8 mouse cellular contexts compared by ENCODE assay signal in genomic region chr13:15545346-15545896, GRCm38 (mm10).
A peak's percentile ranks its signal among the peaks of the same experiment; 100 is the strongest.
DNase-seq lines count a peak whose midpoint lies in the region; ATAC-seq and TF ChIP-seq lines count a peak whose summit lies in the region.

No protein-coding gene starts in this region.

- no peaks in the 10 kb centered on the region for H3K9me3 ChIP-seq in forebrain, embryonic 13.5 days (replicated peaks)
- no peaks in the 10 kb centered on the region for H3K9me3 ChIP-seq in limb, embryonic 12.5 days
- H3K9me3 ChIP-seq in liver, embryonic 12.5 days (replicated peaks): no peaks in the 10 kb centered on the region
- no peaks in the 10 kb centered on the region for H3K9me3 ChIP-seq in kidney, embryonic 16.5 days (ENCODE audit: low read length)

- H3K36me3 ChIP-seq in forebrain, embryonic 13.5 days (ENCODE audit: poor library complexity, severe bottlenecking): no peaks in the 10 kb centered on the region
- peaks cover 5% of the 10 kb centered on the region for H3K36me3 ChIP-seq in limb, embryonic 12.5 days
- no peaks in the 10 kb centered on the region for H3K36me3 ChIP-seq in liver, embryonic 12.5 days
- no peaks in the 10 kb centered on the region for H3K36me3 ChIP-seq in kidney, embryonic 16.5 days (ENCODE audit: insufficient read depth, low read length)

- H3K4me1 ChIP-seq in forebrain, embryonic 13.5 days: peaks cover 99% of the 10 kb centered on the region
- peaks cover 99% of the 10 kb centered on the region for H3K4me1 ChIP-seq in limb, embryonic 12.5 days (replicated peaks)
- H3K4me1 ChIP-seq in liver, embryonic 12.5 days: no peaks in the 10 kb centered on the region
- peaks cover 55% of the 10 kb centered on the region for H3K4me1 ChIP-seq in kidney, embryonic 16.5 days (ENCODE audit: insufficient read depth, low read length)

- H3K27ac ChIP-seq in gastrocnemius, adult 2 months: 0 out of 2 replicates have a peak overlapping the region, but pooled peaks have one; percentile 16
- peak overlapping the region; percentile 78 for H3K27ac ChIP-seq in forebrain, embryonic 13.5 days
- H3K27ac ChIP-seq in limb, embryonic 12.5 days: peak overlapping the region; percentile 59
- H3K27ac ChIP-seq in liver, embryonic 12.5 days: no peak overlapping the region
- H3K27ac ChIP-seq in kidney, embryonic 16.5 days (ENCODE audit: low read length): no peak overlapping the region

- WGBS in forebrain, embryonic 13.5 days: 18% methylated on average over 4 of the region's 4 CpGs
- 32% methylated on average over 4 of the region's 4 CpGs for WGBS in limb, embryonic 12.5 days
- WGBS in liver, embryonic 12.5 days (ENCODE audit: insufficient replicate concordance): 69% methylated on average over 4 of the region's 4 CpGs
- 66% methylated on average over 4 of the region's 4 CpGs for WGBS in kidney, embryonic 16.5 days

- 0 out of 2 replicates have a peak overlapping the region, but pooled peaks have one; percentile 21 for H3K9ac ChIP-seq in forebrain, embryonic 13.5 days
- H3K9ac ChIP-seq in limb, embryonic 12.5 days (replicated peaks): no peak overlapping the region
- H3K9ac ChIP-seq in liver, embryonic 12.5 days: no peak overlapping the region
- H3K9ac ChIP-seq in kidney, embryonic 16.5 days (replicated peaks; ENCODE audit: low read length): no peak overlapping the region

- H3K4me2 ChIP-seq in forebrain, embryonic 13.5 days: peak overlapping the region; percentile 45
- peak overlapping the region; percentile 4 for H3K4me2 ChIP-seq in limb, embryonic 12.5 days
- no peak overlapping the region for H3K4me2 ChIP-seq in liver, embryonic 12.5 days
- no peak overlapping the region for H3K4me2 ChIP-seq in kidney, embryonic 16.5 days (replicated peaks; ENCODE audit: low read depth, low read length)

- no peak for TF ChIP-seq CTCF in gastrocnemius, adult 2 months (IDR thresholded peaks at IDR 0.05)

- DNase-seq in gastrocnemius, adult 2 months: no peak
- no peak for DNase-seq in gastrocnemius, postnatal 4 days (ENCODE audit: low spot score in 2 of 2)
- DNase-seq in NIH3T3 (ENCODE audit: low read depth): peak; percentile 48
- DNase-seq in kidney, adult 18-20 months: no peak

- H3K4me3 ChIP-seq in gastrocnemius, adult 2 months: no peak overlapping the region
- H3K4me3 ChIP-seq in forebrain, embryonic 13.5 days: no peak overlapping the region
- no peak overlapping the region for H3K4me3 ChIP-seq in limb, embryonic 12.5 days (replicated peaks)
- no peak overlapping the region for H3K4me3 ChIP-seq in liver, embryonic 12.5 days
- no peak overlapping the region for H3K4me3 ChIP-seq in kidney, embryonic 16.5 days (ENCODE audit: low read length)

- intact Hi-C loops in gastrocnemius, adult 2 months (cut with DNase I): no loop called here

- H3K27me3 ChIP-seq in forebrain, embryonic 13.5 days: no peaks in the 10 kb centered on the region
- H3K27me3 ChIP-seq in limb, embryonic 12.5 days: no peaks in the 10 kb centered on the region
- no peaks in the 10 kb centered on the region for H3K27me3 ChIP-seq in liver, embryonic 12.5 days (replicated peaks)
- no peaks in the 10 kb centered on the region for H3K27me3 ChIP-seq in kidney, embryonic 16.5 days (ENCODE audit: insufficient read depth, low read length)

- ATAC-seq in forebrain, embryonic 13.5 days: no peak
- no peak for ATAC-seq in limb, embryonic 12.5 days (ENCODE audit: insufficient number of reproducible peaks, insufficient read depth, low FRiP score, low TSS enrichment, low read depth)
- ATAC-seq in liver, embryonic 12.5 days: no peak
- ATAC-seq in kidney, embryonic 16.5 days (ENCODE audit: low FRiP score, low TSS enrichment): no peak

Comparison
In these comparisons a context has a peak if more than half of its experiments do, and no peak if none do; other contexts are left out.
1. H3K27ac ChIP-seq: peak in gastrocnemius, adult 2 months (single experiment), forebrain, embryonic 13.5 days (single experiment) and limb, embryonic 12.5 days (single experiment); none in liver, embryonic 12.5 days (single experiment) and kidney, embryonic 16.5 days (single experiment).
2. H3K4me2 ChIP-seq: peak in forebrain, embryonic 13.5 days (single experiment) and limb, embryonic 12.5 days (single experiment); none in liver, embryonic 12.5 days (single experiment) and kidney, embryonic 16.5 days (single experiment).